Mouse (Mus musculus) liver, embryonic 13.5 days (tissue): ENCODE data around the gene Olfr6. TPM values are rescaled to one million over a fixed set of nuclear protein-coding genes. Genes with fewer than 3 reads are reported as not detected.
"Not testable (repeated sequence)": the region's sequence is repeated elsewhere in the genome, so short reads cannot be mapped to it uniquely, and the experiment has no call there.

Source experiments
- ATAC-seq: fragments of 200-750 bp; cut with Nextera tagmentation; 2 replicates; pipeline ENCODE4 v1.8.0; 2017; ENCODE audit warnings: low read depth, mild to moderate bottlenecking, moderate number of reproducible peaks, moderate library complexity
- DNase-seq: peaks from one replicate; pipeline ENCODE4 v3.0.0; 2022
- H3K27ac ChIP-seq: fragments of 300-500 bp; sonication (generic); 2 replicates; pipeline ENCODE4 v1.5.1; 2015; ENCODE audit warnings: moderate library complexity, mild to moderate bottlenecking, inconsistent platforms
- H3K27me3 ChIP-seq: fragments of 300-500 bp; sonication (generic); 2 replicates; pipeline ENCODE4 v1.6.1; 2015; ENCODE audit warnings: mild to moderate bottlenecking, inconsistent platforms
- H3K36me3 ChIP-seq: fragments of 300-500 bp; sonication (generic); 2 replicates; pipeline ENCODE4 v1.6.1; 2015; ENCODE audit warnings: mild to moderate bottlenecking, inconsistent platforms
- H3K4me1 ChIP-seq: fragments of 300-500 bp; sonication (generic); replicated peaks from 2 replicates; pipeline ENCODE4 v1.6.1; 2015; ENCODE audit warnings: inconsistent platforms
- H3K4me2 ChIP-seq: fragments of 300-500 bp; sonication (generic); 2 replicates; pipeline ENCODE4 v1.6.1; 2015; ENCODE audit warnings: inconsistent platforms, mild to moderate bottlenecking, moderate library complexity
- H3K4me3 ChIP-seq: fragments of 300-500 bp; sonication (generic); replicated peaks from 2 replicates; pipeline ENCODE4 v1.5.1; 2015; ENCODE audit warnings: mild to moderate bottlenecking, inconsistent platforms
- H3K9ac ChIP-seq: fragments of 300-500 bp; sonication (generic); 2 replicates; pipeline ENCODE4 v1.6.1; 2015; ENCODE audit warnings: mild to moderate bottlenecking, inconsistent platforms
- H3K9me3 ChIP-seq: fragments of 300-500 bp; sonication (generic); replicated peaks from 2 replicates; pipeline ENCODE4 v1.6.1; 2016; ENCODE audit warnings: inconsistent platforms
- WGBS: fragments of 180-500 bp; shearing (Covaris S2); methylation state at CpG from one replicate; pipeline ENCODE4 v1.1.7; 2015; ENCODE audit not compliant: insufficient replicate concordance; 5-methylcytosine and 5-hydroxymethylcytosine counted together
- polyA plus RNA-seq: library from polyadenylated mRNA; unstranded; fragments of >200 nt; fragmentation: Nextera tagmentation; extraction: Ambion mirVana; gene quantifications from 2 replicates; pipeline ENCODE4 v1.2.1, GENCODE M21; 2015

Olfr6 gene
- not detected in 2 replicates for polyA plus RNA-seq

GRCm38 (mm10) chr7:106963837-106964236 lies at the start of gene Olfr6:
TSS of gene Olfr6 (minus strand) at chr7:106963937.
- no peak for ATAC-seq
- 61% methylated on average over 1 of the region's 1 CpGs for WGBS
- H3K9ac ChIP-seq = no peak within 1 kb of the TSS

GRCm38 (mm10) chr7:107005972-107006371 lies 42.2 kb upstream of the Olfr6 start, which contains the start of gene Olfr2:
TSS of gene Olfr2 (minus strand) at chr7:107006072.
- no peaks in the 10 kb centered on the region for H3K9me3 ChIP-seq
- 33% methylated on average over 1 of the region's 1 CpGs for WGBS

More at GRCm38 (mm10) chr7:106963837-106964236, at the start of gene Olfr6:
- no peaks in the 10 kb centered on the region for H3K36me3 ChIP-seq
- H3K27me3 ChIP-seq = no peaks in the 10 kb centered on the region
- no peak for DNase-seq
- H3K9me3 ChIP-seq = no peaks in the 10 kb centered on the region
- no peak within 1 kb of the TSS for H3K4me3 ChIP-seq
- H3K4me1 ChIP-seq = no peaks in the 10 kb centered on the region
- H3K27ac ChIP-seq = no peak within 1 kb of the TSS
- no peak within 1 kb of the TSS for H3K4me2 ChIP-seq

GRCm38 (mm10) chr7:107004169-107004568 lies 40.4 kb upstream of the Olfr6 start:
- no peak overlapping the region for H3K4me3 ChIP-seq
- H3K9ac ChIP-seq = no peak overlapping the region
- no peak for ATAC-seq
- no peaks in the 10 kb centered on the region for H3K36me3 ChIP-seq
- DNase-seq = no peak
- 11% methylated on average over 3 of the region's 3 CpGs for WGBS
- H3K4me2 ChIP-seq = no peak overlapping the region
- no peaks in the 10 kb centered on the region for H3K27me3 ChIP-seq
- no peak overlapping the region for H3K27ac ChIP-seq
- no peaks in the 10 kb centered on the region for H3K4me1 ChIP-seq
- no peaks in the 10 kb centered on the region for H3K9me3 ChIP-seq

More at GRCm38 (mm10) chr7:107005972-107006371, 42.2 kb upstream of the Olfr6 start, which contains the start of gene Olfr2:
- H3K4me1 ChIP-seq = no peaks in the 10 kb centered on the region
- DNase-seq (no peak), ATAC-seq (no peak)
- no peak within 1 kb of the TSS for H3K9ac ChIP-seq
- no peak within 1 kb of the TSS for H3K4me3 ChIP-seq
- no peak within 1 kb of the TSS for H3K4me2 ChIP-seq
- H3K27ac ChIP-seq = no peak within 1 kb of the TSS
- no peaks in the 10 kb centered on the region for H3K27me3 ChIP-seq
- H3K36me3 ChIP-seq = no peaks in the 10 kb centered on the region

GRCm38 (mm10) chr7:107000798-107001197 lies 37.1 kb upstream of the Olfr6 start:
- 73% methylated on average over 7 of the region's 7 CpGs for WGBS
- ATAC-seq (no peak), DNase-seq (no peak)

GRCm38 (mm10) chr7:106985236-106985635 lies 21.5 kb upstream of the Olfr6 start:
- Histone ChIP-seq H3K27me3 (no peaks in the 10 kb centered on the region), H3K9me3 (no peaks in the 10 kb centered on the region), H3K27ac (no peak overlapping the region), H3K36me3 (no peaks in the 10 kb centered on the region), H3K9ac (no peak overlapping the region), H3K4me2 (no peak overlapping the region), H3K4me1 (no peaks in the 10 kb centered on the region), H3K4me3 (no peak overlapping the region)
- WGBS = 80% methylated on average over 3 of the region's 3 CpGs
- ATAC-seq (no peak), DNase-seq (no peak)

More at GRCm38 (mm10) chr7:107000798-107001197, 37.1 kb upstream of the Olfr6 start:
- Histone ChIP-seq H3K27ac (no peak overlapping the region), H3K4me2 (no peak overlapping the region), H3K9me3 (no peaks in the 10 kb centered on the region), H3K9ac (no peak overlapping the region), H3K36me3 (no peaks in the 10 kb centered on the region), H3K4me3 (no peak overlapping the region), H3K4me1 (no peaks in the 10 kb centered on the region), H3K27me3 (no peaks in the 10 kb centered on the region)

- Histone ChIP-seq H3K9me3 (no peaks in the 10 kb centered on the region), H3K27ac (no peak within 1 kb of the TSS), H3K4me2 (no peak within 1 kb of the TSS), H3K9ac (no peak within 1 kb of the TSS), H3K4me1 (no peaks in the 10 kb centered on the region), H3K36me3 (no peaks in the 10 kb centered on the region), H3K27me3 (no peaks in the 10 kb centered on the region), H3K4me3 (no peak within 1 kb of the TSS)
- ATAC-seq (no peak), DNase-seq (no peak)
- 29% methylated on average over 1 of the region's 1 CpGs for WGBS
These were observed 11.6 kb upstream of the Olfr6 start, which contains the start of gene Olfr711 for GRCm38 (mm10) chr7:106975353-106975752. TSS of gene Olfr711 (minus strand) at chr7:106975453.

- not testable (repeated sequence) for H3K27me3 ChIP-seq, H3K9ac ChIP-seq, H3K36me3 ChIP-seq, H3K27ac ChIP-seq, H3K4me3 ChIP-seq, H3K4me2 ChIP-seq, ATAC-seq, H3K4me1 ChIP-seq, DNase-seq, H3K9me3 ChIP-seq
These were observed 3.8 kb upstream of the Olfr6 start for GRCm38 (mm10) chr7:106967503-106967902.

GRCm38 (mm10) chr7:106948212-106948611 lies 15.5 kb downstream of the Olfr6 start, which contains the start of gene Olfr710:
TSS of gene Olfr710 (minus strand) at chr7:106948312.
- 55% methylated on average over 3 of the region's 3 CpGs for whole genome bisulfite sequencing
- Histone ChIP-seq H3K27me3 (no peaks in the 10 kb centered on the region), H3K9ac (no peak within 1 kb of the TSS), H3K4me2 (no peak within 1 kb of the TSS), H3K9me3 (no peaks in the 10 kb centered on the region), H3K27ac (no peak within 1 kb of the TSS), H3K36me3 (no peaks in the 10 kb centered on the region), H3K4me3 (no peak within 1 kb of the TSS), H3K4me1 (no peaks in the 10 kb centered on the region)
- ATAC-seq = no peak
- no peak for DNase-seq

GRCm38 (mm10) chr7:106932119-106932518 lies 31.6 kb downstream of the Olfr6 start, which contains the start of gene Olfr709-ps1:
TSS of gene Olfr709-ps1 (minus strand) at chr7:106932219.
- no peaks in the 10 kb centered on the region for H3K9me3 ChIP-seq
- H3K27me3 ChIP-seq = no peaks in the 10 kb centered on the region
- no peak within 1 kb of the TSS for H3K27ac ChIP-seq
- H3K4me3 ChIP-seq = no peak within 1 kb of the TSS
- no peak within 1 kb of the TSS for H3K9ac ChIP-seq
- H3K4me1 ChIP-seq = no peaks in the 10 kb centered on the region
- no peak for ATAC-seq
- no peak for DNase-seq
- H3K4me2 ChIP-seq = no peak within 1 kb of the TSS
- no peaks in the 10 kb centered on the region for H3K36me3 ChIP-seq

- H3K4me1 ChIP-seq, H3K27me3 ChIP-seq, H3K9ac ChIP-seq, ATAC-seq, H3K4me3 ChIP-seq, H3K27ac ChIP-seq, H3K9me3 ChIP-seq, H3K4me2 ChIP-seq, H3K36me3 ChIP-seq, DNase-seq: not testable (repeated sequence)
- WGBS = 74% methylated on average over 7 of the region's 7 CpGs
These were observed 42.8 kb downstream of the Olfr6 start for GRCm38 (mm10) chr7:106920961-106921360.

GRCm38 (mm10) chr7:106907676-106908075 lies 56.1 kb downstream of the Olfr6 start, which contains the start of gene Olfr1532-ps1:
TSS of gene Olfr1532-ps1 (plus strand) at chr7:106908001.
- H3K4me3 ChIP-seq = no peak within 1 kb of the TSS
- H3K27ac ChIP-seq = no peak within 1 kb of the TSS
- no peak within 1 kb of the TSS for H3K9ac ChIP-seq
- ATAC-seq (no peak), DNase-seq (no peak)
- no peak within 1 kb of the TSS for H3K4me2 ChIP-seq
- H3K9me3 ChIP-seq = peaks cover 4% of the 10 kb centered on the region; the same call in 1 of the 2 replicates
- no peaks in the 10 kb centered on the region for H3K4me1 ChIP-seq
- WGBS = 29% methylated on average over 2 of the region's 2 CpGs
- no peaks in the 10 kb centered on the region for H3K27me3 ChIP-seq
- no peaks in the 10 kb centered on the region for H3K36me3 ChIP-seq
